Mouse (Mus musculus) ovary, postnatal 36 days (tissue): ENCODE measurements around the gene Irf7.
"Not testable (repeated sequence)": the region's sequence is repeated elsewhere in the genome, so short reads cannot be mapped to it uniquely, and the experiment has no call there.

Source experiments
- DNase-seq: peaks from one replicate; pipeline ENCODE4 v3.0.0; 2022; ENCODE audit warnings: low spot score, mixed read lengths

Gene Irf7

DNA sequence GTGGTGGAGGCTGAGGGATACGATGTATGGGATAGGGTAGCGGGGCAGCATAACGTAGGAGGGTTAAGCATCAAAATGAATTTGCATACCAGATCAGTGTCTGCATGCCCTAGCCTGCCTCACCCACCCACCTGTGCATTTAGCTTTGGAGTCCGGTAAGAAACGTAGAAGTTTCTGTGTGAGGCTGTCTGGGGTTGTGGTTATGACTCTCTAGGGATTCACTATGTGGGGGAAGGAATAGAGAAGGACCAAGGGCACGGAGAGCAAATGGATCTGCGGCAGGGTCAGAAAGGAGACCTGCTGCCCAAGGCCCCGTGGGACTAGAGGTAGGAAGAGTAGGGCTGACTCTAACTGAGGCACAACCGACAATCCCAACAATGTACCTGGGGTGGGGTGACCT is 9.1 kb upstream of the Irf7 start:
- DNase-seq: no peak

DNA sequence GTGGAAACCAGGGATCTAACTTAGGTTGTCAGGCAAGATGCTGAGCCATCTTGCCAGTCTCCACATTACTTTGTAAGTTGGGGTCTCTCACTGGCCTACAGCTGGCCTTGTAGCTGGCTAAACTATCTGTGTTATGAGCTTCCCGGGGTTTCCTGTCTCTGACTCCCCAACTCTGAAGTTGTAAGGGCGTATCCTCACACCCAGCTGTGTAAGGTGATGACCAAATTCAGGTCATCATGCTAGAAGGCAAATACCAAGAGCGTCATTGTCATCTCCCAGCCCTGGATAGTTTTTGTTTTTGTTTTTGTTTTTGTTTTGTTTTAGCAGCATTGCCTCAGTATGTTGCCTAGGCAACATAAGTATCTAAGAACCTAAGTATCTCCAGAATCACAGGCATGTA is 4.3 kb upstream of the Irf7 start:
- no peak for DNase-seq

DNA sequence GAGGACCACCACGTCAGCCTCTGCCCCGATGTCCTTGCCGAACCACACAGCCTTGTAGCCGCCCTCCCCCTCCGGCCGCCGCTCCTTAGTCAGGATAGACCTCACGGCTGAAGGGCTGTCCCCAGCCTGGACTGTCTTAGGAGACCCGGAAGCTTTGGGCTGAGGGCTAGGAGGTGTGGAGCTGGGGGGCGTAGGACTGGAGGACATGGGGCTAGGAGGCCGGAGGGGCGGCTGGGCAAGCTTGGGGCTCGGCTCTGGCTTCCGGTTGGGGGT is 2.9 kb upstream of the Irf7 start:
- no peak for DNase-seq

DNA sequence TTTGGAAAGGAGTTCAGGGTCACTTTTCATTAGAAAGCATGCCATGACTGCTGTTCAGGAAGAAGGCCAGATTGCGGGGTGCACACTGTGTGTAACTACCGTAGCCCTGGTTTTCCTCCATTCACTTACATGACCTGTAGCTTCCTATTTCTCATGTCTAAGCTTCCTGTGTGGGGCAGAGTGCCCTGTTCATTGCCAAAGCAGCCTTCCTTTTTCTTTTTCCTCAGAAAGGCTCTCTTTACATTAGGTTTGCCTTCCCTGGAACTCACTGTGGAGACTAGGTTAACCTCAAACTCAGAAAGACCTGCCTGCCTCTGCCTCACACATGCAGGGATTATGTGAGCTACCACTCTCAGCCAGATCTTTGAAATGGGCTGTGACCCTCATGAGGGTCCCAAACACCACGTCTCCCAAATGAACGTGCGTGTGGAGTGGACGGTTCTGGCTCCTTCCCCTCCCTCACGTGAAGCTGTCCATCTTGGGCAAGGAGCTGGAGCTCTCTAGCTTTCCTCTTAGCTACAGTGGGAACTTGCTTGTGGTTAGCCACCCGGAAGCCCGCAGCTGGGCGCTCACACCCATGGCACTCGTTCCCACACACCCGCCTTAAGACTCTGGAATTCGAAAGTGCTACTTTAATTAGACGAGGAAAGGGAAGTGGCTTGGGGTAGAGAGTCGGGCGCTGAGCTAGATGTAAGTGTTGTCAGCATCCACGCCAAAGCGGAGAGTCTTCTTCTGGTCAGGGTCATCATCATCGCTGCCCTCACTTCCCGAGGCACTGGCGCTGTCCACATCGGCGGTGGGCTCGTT is 2.4 kb upstream of the Irf7 start:
- no peak for DNase-seq

DNA sequence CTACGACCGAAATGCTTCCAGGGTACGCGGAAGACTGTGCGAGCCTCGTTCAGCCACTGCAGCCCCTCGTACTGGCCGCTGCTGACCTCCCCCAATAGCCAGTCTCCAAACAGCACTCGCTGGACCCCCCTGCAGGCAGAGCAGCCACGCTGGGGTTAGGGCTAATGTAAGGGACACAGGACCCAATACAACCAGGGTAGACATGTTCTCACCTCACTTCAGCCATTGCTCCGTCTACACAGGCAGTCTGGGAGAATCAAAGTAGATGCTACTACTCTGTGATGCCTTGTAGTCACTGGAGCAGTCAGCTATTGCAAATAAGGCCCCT is 906 bp downstream of the Irf7 start:
- DNase-seq: no peak

DNA sequence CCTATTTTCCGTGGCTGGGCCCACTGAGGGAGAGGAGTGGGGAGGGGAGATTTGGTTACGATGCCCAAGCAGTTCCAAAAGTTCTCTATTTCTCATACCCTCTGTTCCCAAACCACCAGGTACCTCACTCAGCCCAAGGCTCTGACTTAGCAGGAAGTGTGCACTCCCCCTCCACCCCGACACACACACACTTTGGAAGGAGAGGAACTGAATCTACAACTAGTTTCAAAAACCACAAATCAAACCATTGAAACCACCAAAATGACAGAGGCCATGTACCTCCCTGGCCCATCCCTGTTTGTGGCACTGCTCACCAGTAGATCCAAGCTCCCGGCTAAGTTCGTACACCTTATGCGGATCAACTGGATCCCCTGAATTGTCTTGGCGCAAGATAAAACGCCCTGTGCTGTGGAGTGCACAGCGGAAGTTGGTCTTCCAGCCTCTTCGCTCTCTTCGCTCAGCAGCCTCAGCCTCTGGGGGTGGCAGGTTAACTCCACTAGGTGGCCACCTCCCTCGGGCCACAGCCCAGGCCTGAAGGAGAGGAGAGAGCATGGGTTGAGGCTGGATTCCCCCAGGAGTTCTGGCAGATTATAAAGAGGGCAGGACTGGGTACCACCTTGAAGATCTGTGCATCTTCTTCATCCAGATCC is 1.4 kb downstream of the Irf7 start:
- DNase-seq: peak; percentile 62

DNA sequence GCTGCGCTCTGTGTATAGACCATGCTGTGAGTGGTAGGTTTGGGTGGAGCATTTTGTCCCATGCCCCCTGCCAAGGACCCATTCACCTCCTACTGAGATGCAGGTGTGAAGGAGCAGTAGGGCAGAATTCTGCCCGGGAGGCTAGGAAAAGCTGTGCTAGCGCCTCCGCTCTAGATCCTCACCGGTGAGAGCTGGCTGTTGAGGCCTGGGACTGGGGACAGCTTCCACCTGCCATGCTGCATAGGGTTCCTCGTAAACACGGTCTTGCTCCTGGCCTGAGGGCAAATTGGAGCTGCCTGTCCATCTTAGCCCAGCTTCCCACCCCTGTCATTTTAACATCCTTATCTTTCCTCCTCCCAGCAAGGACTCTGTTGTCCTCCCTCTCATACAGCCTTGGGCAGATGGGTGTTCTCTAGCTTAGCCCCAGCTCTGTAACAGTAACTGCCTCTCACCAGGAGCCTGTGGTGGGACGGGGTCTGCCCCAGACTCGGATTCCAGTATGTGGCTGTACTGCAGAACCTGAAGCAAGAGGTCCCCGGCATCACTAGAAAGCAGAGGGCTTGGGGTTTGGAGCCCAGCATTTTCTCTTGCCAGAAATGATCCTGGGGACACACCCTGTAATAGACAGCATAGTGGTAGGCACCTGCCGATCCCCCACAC is 2.1 kb downstream of the Irf7 start:
- no peak for DNase-seq

DNA sequence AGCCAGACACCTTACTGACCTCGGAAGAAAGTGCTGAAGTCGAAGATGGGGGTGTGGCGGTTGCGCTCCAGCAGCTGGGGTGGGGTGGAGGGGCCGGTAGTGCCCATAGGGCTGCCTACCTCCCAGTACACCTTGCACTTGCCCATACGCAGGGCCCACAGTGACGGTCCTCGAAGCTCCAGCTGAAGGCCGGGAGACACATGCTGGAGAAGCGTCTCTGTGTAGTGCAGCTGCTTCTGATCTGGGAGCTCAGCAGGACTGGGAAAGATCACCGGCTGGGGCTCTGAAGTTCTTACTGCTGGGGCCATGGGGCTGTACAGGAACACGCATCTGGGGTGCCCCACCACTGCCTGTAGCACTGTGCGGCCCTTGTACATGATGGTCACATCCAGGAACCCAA is 2.6 kb downstream of the Irf7 start:
- DNase-seq: no peak

DNA sequence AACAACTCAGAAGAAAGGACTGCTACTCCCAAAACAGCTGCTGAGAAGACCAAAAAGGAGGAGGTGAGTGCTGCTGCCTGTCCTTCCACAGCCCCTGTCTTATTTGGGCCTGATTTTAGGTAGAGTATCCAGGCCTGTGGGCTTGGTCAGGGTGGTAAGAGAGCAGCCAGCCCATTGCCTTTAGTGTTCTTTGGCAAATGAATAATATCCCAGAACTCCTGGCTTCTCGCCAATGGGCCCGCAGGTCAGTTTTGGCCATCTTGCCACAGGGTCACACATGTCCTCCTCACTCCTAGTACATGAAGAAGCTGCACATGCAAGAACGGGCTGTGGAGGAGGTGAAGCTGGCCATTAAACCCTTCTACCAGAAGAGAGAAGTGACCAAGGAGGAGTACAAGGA is 4.8 kb downstream of the Irf7 start:
- no peak for DNase-seq

DNA sequence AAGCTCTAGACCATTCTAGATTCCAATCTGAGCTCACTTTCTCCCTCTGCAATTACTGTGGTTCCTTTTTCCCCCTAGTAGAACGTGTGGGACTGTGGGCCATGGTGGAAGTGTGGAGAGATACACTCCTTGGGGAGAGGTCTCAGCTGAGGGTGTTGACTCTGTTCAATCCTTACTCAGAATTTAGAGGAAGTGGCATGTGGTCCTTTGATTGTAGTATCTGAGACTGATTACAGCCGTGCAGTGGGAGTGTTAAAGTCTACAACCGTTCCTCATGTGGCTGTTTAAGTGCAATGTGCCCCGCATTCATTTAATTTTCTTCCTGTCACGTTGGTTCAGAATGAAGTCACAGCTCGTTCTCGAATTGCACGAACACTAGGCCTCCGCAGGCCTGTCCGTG is 10.1 kb downstream of the Irf7 start:
- no peak for DNase-seq

DNA sequence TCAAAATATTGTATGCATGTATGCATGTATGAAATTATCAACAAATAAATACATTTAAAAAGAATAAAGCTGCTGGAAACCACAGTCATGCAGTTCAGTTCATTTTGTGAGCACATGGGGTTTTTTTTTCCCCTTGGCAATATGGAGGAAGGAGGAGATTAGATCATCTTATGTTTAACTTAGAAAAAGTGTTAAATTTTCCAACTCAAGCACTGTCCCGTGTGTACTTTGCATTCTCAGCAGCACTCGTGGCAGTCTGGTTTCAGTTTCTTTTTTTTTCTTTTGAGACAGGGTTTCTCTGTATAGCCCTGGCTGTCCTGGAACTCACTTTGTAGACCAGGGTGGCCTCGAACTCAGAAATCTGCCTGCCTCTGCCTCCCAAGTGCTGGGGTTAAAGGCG is 15.8 kb downstream of the Irf7 start:
- not testable (repeated sequence) for DNase-seq

DNA sequence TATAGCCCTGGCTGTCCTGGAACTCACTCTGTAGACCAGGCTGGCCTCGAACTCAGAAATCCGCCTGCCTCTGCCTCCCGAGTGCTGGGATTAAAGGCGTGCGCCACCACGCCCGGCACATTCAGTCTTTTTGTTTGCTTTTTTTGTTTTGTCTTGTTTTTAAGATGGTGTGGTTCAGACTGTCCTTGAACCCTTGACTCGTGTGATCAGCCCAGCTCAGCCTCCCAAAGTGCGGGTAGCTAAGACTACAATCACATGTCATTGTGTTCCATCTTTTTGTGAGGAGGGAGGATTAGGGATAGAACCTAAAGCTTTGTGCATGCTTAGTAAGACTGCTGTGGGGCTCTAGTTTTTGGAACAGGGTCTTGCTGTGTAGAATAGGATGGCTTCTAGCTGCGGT is 34.7 kb downstream of the Irf7 start:
- no peak for DNase-seq

DNA sequence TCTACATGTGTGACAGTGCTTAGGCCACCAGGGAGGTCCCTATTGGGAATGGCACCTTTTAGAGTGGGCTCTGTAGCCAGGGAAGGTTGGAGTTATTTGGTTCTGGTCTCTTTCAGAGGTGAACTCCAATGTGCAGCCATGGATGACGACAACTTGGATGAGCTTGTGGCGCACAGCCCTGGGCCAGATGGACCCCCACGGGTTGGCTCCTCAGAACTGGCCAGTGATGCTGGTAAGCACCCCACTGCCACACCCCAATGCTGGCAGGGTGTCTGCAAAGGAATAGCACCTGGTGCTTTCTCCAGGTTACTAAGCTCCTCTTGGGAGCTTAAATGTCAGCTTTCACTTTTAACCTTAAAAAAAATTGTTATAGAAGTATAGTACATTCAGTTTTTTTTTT is 35.2 kb downstream of the Irf7 start:
- DNase-seq: no peak

DNA sequence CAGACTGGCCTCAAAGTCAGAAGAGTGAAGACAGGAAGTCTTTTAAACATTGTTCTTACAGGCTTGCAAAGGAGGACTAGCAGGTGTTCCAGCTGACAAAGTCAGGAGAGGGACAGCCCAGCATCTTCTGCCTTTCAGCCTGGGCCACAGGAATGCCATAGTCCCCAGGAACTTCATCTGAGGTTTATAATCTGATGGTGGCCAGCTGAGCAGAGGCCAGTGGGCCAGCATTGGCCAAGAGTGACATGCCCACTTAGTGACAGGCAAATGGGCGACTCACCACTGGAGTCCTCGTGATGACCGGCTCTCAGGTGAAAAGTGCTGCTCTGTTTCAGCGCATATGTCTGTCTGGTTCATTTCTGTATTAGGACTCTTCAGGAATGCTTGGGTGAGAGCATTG is 35.7 kb downstream of the Irf7 start:
- DNase-seq: no peak

DNA sequence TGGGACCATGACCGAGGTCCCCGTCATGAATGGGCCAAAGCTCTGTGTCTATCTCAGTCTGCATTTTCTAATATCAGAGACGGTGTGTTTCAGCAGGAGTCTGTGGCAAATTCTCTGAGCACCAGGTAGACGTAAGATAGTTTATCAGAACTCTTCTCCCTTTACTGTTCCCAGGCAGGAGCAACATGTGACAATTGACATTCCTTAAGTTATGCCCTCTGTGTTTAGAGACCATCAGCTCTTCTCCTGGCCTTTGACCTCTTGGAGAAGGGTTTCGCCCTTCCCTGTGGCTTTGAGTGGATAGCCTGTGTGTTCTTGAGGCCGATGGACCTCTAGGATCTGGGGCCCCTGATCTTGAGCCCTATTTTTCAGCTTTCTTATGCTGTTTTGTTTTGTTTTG is 36.6 kb downstream of the Irf7 start:
- DNase-seq: no peak

DNA sequence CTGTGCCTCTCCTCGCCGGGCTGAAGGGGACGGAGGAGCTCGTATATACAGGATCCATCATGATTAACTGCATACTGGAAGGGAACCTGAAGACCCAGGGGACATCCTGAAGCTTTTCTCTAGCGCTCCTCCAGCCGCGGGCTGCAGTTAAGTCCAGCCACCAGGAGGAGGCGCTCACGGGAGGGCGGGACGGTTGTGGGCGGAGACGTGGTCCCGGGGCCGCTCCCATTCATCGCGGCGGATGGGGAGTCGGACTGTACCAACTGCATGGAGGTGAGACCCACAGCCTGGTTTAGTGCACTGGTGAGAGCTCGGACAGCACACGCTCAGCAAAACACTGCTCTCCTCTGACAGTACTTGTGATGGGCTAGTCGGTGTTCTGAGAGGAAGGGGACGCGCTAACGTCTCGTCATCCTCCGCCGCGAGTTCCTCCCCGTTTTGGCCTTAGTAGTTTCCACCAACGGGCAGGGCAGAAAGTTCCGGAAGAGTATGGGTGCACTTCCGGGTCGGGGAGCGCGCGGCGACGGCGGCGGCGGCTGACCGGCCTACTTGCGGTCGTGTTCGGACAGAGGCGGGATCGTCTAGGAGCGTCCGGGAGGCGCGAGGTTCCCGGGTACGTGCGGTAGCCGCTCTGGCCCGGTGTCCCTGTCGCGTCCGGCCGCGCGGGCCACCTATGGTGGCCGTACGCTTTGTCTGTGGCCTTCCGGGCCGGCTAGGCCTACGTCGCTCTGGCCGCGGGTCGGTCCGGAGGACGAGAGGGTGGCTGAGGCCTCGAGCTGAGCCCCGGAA is 37.8 kb downstream of the Irf7 start, which contains the start of gene Phrf1:
Phrf1 (plus strand) TSS at position 506 of the 789 bp plus-strand sequence.
- DNase-seq: peak; percentile 90

DNA sequence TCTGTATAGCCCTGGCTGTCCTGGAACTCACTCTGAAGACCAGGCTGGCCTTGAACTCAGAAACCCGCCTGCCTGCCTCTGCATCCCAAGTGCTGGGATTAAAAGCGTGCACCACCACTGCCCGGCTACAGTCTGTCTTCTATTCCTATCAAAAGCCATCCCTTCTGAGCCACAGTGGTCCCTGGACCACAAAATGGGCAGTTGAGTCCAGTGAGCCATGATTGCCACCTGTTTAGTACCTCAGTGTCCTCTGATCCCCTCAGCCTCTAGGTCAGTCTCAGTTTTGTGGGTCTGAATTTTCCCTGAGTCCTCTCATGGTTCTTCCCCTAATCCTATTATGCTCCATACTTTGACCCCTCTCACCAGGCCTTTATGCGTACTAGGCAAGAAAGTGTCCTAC is 38.5 kb downstream of the Irf7 start:
- DNase-seq: no peak

DNA sequence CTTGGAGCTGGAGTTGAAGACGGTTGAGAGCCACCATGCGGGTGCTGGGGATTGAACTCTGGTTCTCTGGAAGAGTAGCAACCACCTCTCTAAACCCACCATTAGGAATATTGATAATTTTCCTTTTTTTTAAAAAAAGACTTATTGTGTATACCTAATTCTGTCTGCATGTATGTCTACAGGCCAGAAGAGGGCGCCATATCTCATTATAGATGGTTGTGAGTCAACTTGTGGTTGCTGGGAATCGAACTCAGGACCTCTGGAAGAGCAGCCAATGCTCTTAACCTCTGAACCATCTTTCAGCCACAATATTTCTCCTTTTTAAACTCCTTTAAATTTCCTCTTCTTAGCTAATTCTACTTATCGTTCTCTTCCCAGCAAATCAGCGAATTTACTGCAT is 39.7 kb downstream of the Irf7 start:
- no peak for DNase-seq

DNA sequence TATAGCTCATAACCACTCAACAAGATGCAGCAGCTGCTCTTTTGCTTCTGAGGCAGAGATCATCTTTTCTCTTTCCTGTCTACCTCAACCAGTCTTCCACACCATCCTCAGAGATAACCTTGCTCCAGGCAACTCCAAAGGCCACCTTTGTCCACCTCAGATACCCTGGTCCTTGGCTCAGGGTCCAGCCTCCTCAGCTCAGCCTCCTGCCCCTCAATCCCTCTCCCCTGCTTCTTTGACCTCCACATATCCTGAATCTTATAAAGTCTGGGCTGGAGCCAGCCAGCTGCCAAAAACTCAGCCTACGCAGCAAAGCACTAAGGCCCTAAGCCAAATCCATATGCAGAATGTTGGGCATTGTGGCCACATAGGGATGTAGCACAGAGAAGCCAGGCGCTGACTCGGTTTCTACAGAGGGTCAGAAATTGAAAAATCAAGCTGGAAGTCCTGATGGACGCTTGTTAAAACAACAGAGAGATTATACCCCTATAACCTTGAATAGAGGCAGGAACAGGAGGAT is 43.5 kb downstream of the Irf7 start:
- no peak for DNase-seq

DNA sequence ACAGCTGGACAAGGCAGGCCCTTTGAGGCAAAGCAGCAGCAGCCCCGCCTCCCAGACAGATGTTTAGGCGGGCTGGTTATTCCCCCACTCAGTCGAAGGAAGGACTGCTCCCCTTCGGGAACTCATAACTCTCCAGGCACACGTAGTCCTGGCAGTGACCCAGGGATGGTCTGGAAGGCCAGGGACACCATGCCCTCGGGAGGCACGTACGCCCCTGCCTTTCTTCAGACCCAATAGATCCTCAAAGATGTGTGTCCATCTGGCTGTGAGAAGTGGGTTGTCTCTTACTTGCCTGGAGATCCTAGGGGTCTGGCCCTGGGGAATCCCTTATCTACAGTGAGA is 44.2 kb downstream of the Irf7 start:
- DNase-seq: no peak

DNA sequence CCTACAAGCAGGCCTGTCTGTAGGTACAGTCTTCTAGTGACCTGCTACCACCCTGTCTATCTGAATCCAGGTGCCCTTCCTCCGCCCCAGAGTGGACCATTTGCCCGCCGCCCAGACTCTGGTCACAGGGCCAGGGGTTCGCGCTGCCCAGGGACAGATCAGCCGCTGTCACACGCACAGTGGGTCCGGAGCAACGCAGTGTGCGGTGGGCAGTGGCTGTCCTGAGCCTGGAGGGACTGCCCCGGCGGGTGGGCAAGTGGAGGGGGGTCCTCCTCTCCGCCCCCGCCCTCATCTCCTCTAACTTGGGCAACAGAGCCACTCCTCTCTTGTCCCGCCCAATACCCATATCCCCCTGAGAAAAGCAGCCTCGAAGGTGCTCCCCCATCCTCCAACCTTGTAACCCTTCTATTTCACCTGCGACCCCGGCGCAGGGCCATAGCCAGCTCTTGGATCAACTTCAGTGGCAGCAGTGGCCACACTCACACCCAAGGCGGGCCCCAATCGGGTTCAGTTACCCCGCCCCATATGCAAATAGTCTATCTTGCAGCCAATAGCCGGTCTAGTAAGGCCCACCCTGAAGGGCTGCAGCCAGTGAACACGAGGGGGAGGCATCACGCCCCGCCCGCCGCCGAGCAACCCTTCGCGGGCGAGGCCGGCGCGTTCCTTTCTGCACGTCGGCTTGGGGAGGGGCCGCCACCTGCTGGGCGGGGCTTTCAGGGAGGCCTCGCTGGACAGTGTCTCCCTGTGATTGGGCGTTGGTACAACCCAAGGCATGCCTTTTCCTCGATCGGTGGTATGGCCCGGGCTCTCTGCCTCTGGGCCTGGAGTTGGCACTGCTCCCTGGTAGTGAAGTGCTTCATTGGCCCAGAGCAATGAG is 44.8 kb downstream of the Irf7 start:
- DNase-seq: peak; percentile 99

DNA sequence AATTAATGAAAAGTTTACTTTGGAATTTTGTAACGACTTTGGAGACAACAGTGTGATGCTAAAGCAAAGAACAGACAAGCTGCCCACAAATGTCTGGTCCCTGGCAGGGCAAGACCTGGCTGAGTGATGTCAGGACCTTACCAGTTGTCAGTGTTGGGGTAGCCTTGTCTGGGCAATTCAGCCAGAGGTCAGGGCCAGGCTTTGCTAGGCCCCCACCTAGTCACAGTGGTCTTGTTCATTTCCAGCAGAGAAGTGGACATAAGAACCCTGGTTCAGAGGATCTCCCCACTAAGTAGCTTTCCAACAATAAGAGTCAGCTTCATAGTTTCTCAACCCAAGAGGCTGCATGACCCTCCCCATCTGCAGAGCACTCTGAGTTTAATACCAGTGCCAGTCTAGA is 45.9 kb downstream of the Irf7 start:
- DNase-seq: no peak
